Mouse (Mus musculus) lung, postnatal 4 days (tissue): ENCODE measurements around the gene Olfml3.

Experiments
- DNase-seq, 2 experiments: peaks; one replicate each; pipeline ENCODE4 v3.0.0; 2021

The Olfml3 gene

DNA sequence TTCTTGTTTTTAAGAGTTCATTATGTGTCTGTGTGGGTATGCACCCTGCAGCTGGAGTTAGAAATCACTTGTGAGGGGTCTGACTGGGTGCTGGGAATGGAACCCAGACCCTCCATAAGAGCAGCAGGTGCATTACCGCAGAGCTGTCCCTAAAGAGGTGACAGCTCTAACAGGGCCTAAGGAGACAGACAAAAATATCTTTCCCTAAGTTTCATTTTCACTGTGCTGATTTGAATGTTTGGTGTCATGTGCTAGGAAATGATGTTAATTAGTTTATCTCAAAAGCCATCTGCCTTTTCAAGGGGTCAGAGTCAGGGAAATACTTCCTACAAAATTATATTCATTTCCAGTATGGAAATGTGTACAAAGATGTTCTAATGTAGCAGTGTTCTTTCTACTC, 1.5 kb upstream of the Olfml3 start, which contains the start of gene Gm10964:
Gene Gm10964 (plus strand): TSS at position 38 of the 400 bp plus-strand sequence.
- DNase-seq, result no peak

DNA sequence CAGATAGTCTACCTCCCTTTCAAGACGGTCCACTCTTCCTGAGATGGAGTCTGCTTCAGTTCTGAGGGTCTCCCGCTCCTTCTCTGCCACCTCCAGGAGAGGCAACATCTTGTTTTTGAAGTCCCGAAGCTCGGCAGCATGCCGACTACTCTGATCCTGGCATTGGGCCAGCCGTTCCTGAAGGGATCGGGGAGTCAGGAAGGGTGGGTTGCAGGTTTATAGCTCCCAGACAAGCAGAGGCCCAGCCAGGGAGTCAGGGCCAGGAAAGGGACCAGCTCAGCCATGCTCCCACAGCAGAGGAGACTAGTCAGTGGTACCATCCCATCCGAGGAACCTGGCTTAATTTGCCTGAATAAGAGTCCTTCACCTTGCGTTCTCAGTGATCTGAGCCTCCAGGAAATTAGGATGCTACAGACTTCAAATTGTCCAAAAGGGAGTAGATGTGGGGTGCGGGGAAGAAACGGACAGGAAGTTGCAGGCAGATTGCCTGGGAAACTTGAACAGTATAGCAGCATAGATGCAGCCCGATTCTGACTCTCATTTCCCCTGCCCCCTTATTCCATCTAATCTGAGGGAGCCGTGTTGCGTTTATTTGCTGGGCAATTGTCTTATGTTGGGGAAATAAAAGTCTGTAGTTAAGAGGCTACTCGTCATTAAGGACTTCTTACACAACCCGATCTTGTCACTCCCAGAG, 593 bp downstream of the Olfml3 start:
- DNase-seq, result peak; percentile 70 to 74

DNA sequence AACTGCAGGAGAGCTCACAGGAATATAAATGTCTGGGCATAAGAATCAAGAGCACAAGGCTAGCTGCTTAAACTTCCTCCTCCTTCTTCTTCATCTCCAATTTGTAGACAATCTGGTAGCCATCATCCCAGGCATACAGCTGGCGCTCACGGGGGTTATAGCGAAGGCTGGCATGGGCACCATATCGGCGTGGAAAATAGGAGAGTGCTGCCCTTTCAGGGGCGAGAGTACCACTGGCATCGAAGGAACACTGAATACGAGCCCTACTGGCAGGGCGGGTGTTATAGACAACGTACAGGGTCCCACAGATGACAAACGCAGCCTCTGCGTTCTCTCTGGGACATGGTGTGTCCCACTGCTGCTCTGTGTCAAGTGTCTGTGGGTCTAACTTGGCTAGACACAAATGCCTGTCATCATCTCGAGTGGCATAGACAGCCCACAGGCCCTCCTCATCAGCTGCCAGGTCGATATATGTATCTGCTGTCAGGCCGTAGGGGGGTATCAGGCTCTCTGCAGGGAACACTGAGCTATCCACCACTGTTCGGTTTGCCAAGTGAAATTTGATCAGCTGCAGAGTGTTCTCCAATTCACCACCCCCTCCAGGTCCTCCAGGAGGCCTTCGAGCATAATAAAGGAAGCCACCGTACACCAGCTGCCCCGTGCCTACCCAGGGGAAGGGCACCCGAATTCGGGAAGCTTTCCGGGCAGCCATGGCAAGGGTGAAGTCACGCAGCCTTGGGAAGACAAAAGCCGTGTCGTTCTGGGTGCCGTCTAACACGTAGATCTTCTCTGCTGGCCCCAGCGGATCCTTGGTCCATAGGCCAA, 1.8 kb downstream of the Olfml3 start:
- DNase-seq, result peak in 1 of 2 experiments; percentile 17

DNA sequence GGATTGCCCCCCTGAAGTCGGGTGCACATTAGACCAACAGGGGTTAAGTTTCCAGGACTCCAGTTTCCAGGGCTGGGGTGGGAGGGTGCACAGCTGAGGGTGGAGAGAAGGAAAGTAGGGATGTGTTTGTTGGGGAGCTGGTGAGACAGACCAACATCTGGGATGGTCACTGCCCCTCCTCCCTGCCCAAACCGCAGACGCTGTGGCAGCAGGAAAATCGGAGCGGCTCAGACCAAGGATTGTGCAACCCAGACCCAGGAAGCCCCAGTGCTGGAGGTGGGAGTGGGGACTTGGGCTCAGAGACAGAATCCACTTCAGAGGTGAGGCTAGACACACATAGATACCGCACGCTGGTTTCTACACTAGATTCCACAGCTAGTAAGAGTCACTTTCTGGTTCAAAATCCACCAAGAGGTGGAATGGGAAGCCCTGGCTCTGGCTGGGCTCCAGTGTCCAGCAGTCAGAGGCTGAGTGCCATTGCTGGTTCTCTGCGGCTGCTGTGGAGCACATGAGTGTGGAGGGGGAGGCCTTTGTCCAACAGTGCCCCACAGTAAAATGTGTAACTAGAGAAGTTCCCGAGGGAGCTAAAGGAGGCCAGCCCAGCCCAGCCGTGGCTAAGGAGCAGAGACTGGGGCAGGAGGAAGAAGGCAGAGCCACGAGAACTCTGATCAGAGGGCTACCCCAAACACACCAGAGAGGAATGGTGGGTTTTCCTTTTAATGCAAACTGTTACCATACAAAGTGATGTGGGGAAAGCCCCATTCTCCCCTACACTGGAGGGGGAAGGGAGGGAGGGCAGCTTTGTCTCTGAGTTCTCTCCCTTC, 2.9 kb downstream of the Olfml3 start:
- peak; percentile 58 to 75 for DNase-seq

DNA sequence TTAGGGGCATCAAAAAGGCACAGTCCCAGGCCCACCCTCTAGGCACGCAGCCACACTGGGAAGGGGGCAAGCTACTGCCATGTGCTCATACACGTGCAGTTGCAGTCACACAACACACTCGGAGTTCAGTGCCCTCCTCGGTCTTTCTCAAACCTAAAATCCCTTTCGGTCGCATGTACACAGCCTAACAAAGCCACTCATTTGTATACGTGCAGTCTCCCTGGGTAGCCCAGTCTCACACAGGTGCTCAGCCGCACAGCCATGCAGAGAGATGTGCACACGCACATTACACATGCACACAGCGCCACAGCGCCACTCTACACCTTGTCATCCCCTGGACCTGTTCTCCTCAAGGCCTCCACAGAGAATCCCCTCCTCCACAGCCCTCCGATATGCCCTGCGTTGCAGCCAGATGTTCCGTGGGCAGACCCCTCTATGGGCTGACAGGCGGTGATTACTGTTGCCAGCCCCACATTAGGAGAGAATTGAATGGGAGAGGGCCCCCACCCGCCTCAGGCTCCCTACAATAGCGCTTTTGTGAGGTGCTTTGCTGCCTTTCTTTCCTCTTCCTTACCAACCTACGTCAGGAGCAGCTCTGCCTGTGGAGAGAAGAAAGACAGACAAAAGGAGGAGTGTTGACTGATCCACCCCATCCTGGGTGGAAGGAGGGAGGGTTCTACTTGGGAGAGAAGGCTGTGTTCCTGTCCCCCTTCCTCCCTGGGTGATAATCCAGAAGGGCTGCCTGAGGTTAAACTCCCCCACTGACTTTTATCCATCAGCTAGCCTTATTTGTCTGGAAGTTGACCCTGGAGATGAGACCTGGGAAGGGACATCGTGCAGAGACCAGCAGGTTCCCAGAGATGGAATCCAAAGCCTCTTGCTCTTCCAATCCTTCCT, 3.8 kb downstream of the Olfml3 start:
- no peak for DNase-seq

DNA sequence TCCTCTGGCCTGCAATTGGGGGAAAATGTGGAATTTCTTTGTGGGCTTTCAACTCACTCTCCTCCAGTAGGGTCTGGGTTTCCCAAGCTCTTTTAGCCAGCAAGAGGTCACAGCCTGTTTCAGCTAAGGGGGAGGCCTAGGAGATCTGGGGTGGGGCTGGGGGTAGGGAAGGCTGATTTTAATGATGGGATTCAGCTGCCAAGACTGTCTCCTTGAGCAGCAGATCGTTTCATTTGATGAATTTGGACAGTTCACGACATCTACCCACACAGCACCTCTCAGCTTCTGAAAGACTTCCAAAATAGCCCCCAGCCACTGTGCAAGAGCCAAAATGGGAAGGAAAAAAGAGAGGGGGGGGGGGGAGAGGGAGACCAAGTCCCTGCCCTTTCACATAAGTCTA, 4.6 kb downstream of the Olfml3 start:
- DNase-seq, result no peak

DNA sequence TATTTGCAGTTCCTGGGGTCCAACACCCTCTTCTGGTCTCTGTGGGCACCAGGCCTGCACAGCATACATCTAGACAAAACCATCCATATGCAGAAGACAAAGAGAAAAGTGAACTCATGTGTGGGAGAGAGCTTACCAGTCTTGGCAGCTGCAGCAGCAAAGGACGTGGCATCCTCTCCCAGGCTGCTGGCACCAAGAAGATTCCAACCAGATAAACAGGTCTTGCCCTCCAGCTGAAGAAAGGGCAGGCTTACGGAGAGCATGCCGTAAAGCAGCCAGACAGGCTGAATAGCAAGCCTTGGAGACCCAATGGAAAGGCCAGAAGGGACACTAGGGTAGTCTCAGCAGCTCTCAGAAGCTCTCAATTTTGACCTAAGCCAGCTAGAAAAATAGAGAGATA, 5.7 kb downstream of the Olfml3 start:
- no peak for DNase-seq

DNA sequence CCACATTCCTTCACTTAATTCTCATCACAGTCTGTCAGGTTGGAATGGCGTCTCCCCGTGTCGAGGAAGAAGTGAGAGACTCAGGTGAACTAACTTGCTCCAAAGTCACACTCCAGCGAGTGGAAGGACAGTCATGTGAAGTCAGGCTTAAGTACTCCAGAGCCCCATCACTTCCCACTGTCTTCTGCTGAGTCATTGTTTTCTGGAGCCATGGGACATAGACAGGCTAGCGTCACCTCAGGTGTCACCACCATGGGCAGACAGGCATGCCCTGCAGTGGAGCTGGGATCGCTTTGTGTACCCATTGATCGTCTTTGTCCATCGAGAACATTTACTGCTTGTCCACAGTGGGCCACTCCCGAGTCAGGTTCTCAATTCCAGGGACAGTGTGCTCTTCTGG, 8.0 kb downstream of the Olfml3 start:
- no peak for DNase-seq

DNA sequence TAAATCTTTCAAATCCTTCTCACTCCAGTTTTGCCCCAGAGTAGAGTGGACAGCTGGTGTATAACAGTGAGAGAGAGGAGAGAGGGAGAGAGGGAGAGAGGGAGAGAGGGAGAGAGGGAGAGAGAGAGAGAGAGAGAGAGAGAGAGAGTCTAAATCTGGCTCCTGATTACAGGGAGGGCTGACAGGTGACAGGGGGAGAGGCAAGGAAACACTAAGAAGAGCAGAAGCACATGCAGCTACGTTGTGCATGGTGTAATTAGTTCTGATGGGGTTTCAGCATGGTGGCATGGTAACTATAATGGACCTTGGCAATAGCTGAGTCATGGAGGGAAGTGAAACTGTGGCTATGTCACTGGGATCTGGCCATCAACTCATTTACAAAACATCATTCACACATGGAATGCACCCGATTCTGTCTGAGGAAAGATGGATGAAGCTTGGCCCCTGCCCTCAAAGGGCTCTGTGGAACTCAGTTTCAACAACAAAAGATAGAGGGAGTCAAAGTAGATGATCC, 9.9 kb downstream of the Olfml3 start:
- no peak for DNase-seq

DNA sequence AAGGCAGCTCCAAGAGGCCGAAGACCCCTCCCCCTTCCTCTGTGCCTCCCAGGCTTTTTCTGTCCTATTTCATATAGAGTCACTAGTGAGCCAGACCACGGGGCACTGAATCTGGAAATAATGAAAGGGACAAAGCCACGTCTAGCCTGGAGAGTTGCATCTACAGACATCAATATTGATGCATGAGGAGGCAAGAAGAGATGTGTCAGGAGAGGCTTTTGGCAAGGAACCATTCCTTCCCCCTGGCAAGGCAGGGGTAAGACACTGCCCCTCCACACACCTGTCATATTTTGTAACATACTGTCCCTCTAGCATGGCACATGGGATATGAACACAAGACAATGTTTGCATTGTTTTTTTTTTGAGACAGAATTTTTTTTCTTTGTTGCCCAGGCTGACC, 11.2 kb downstream of the Olfml3 start:
- DNase-seq, result no peak

DNA sequence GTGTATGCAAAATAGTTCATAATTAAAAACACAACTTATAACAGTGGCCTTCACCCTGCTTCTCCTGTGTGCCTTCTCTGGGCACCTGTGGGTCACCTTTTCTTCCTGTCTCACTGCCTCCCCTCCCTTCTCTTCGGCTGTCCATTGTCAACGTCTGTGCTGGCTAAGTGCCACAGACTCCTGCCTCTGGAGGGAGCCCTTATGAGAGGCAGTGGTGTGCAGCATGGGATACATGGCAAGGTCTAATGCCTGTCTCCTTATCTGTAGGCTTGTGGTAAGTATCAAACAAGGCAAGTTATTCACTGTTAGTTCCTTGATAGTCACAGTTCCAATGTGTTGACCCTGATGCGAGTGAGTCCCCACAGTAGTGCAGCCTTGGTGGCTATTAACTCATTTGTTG, 13.7 kb downstream of the Olfml3 start:
- no peak for DNase-seq

DNA sequence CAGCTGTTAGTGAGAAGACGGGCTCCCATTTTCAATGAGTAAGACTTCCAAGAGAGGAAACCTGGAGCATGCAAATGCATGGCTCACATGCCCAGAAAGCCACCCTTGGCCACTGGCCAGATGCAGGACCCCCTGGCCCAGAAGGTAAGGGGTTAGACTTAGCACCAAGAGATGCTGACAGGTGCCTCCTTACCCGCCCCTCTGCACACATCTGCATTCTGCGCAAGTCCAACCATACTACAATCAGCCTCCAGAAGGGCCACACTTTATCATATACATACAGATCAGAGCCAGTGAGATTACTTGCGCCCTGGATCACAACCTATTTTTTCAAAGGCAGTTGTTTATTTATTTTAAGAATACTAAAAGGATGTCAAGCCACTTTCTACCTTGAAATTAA, 19.1 kb downstream of the Olfml3 start:
- no peak for DNase-seq

DNA sequence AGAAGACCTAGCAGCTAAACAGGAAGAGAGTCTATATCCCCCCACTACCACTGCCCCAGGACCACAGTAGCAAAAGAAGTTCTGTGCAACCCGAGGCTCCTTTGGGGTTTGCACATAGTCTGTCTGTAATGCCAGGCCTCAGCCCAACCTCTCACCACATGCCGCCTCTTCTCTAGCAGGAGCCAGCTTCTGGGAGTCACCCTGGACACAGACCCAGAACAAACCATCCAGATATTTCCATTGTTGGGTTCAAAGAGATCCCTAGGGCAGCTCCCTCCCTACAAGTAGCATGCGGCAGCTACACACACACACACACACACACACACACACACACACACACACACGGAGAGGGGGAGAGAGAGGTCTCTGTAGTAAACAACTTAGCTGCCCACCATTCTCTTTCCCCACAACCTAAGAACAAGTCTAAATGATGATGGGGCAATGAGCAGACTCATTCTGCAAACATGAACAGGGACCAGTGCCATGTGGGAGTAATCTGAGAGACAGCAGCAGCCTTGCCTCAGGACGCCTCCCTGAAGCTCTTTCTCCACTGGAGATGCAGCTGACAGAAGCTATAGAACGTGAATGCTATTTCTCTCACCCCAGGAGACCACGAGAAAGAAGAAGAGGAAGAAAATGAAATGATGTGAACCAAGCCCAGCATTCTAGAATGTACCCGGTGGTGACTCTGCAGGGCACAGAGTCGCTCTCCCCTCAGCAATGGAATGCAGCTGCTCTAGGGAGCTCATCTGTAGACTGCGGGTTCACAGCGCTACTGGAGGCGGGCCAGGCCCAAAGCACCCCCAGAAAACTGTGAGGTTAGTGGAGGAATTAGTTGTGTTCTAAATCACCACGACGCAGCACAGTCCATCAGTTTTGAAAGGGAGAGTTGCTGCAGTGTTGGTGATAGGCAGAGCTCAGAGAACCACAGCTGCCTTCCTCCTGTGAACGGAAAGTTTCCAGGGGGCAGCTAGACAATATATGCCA, 20.7 kb downstream of the Olfml3 start:
- peak in 1 of 2 experiments; percentile 33 for DNase-seq

DNA sequence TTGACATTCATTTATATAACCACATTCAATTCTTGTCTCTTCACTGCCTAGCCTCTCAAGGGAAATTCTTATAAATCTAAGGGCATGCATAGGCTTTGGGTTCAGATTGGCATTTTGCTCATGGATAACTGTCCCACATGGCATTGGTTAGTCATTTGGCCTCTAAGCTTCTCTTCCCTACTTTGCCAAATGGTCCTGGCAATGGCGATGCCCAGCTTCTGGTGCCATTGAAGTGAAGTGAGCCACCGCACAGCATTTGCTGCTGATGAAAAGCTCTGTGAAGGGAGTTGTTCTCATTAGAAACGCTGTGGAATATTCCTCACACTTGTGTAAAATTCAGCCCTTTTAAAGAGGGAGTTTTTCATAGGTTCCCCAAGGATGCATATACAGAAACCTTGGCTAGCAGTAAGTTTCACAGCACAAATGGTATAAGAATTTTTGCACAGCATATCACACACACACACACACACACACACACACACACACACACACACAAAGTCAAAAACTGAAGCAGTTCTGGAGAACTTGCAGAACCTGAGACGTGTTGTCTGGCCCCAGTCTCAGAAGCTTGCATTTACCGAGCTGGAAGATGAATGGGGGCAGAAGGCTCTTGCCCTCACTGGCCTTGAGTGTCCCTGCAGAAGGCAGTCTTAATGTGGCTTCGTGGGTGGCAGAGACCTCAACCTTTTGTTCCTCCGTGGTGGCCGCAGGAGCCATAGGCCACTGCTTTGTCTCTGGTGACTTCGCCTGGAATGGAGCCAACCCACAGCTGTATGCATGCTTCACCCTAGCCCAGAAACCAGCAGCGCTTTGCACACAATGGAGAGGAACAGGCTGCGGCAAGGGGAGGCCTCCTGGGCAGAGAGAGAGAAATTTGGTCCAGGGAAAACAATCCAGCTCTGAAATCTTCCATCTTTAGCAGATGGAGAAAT, 21.8 kb downstream of the Olfml3 start:
- peak; percentile 60 to 70 for DNase-seq

DNA sequence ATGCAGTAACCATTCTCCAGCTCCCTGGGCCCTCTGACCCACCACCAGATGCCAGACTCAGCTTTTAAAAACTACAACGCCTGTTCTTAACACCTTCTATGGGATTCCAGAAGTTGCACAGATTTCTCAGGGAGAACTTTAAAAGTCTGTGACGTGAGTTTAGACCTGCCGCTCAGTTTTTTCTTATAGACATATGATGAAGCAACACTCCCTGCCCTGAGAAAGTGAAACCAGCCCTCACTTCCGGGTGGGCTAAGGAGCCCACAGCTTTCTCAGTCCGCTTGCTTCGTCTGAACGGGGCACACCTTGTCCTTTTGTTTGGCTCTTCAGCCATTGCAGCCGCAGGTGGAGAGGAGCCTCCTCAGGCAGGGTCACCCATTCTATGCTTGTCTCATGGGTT, 22.9 kb downstream of the Olfml3 start:
- DNase-seq, result no peak

DNA sequence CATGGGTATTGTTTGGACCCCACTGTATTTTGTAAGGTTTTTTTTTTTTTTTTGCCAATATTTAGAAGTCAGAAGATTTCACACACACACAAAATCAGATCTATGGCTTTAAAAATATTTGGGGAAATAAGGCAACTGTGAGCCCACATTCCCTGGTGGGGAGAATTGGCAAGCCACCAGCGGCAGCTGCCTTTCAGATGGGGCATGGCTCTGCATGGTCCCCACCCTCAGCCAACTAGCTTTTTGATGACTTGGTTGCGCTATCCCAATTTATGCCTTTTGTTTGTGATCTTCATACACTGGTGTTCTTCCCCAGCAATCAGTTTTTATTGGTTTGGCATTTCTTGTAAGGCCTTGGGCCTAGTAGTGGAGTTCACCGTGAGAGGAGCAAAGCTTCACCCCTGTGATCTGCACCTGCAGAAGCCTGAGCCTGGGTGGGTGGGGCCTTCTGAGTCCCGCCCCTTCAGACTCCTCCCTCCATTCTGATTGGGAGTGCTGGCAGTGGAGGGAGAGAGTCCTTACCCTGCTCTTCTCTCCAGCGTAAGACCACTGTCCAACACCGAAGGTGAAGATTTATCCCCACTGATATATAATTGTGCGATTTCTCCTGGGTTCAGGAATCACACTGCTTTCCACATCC, 23.4 kb downstream of the Olfml3 start:
- DNase-seq, result no peak

DNA sequence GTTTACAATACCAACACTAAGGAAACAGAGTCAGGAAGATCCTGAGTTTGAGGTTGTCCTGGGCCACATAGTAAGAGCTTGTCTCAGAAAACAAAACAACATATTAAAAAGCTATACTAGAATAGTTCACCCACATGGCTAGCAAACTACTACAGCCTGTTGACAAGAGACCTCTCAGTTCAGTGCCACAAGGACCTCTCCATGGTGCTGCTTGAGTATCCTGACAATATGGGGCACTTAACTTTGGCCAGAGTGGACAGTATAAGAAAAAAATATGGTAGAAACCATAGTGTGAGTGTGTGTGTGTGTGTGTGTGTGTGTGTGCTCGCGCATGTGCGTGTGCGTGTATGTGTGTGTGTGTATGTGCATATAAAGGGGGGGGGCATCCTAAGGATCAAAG, 25.6 kb downstream of the Olfml3 start:
- DNase-seq, result no peak

DNA sequence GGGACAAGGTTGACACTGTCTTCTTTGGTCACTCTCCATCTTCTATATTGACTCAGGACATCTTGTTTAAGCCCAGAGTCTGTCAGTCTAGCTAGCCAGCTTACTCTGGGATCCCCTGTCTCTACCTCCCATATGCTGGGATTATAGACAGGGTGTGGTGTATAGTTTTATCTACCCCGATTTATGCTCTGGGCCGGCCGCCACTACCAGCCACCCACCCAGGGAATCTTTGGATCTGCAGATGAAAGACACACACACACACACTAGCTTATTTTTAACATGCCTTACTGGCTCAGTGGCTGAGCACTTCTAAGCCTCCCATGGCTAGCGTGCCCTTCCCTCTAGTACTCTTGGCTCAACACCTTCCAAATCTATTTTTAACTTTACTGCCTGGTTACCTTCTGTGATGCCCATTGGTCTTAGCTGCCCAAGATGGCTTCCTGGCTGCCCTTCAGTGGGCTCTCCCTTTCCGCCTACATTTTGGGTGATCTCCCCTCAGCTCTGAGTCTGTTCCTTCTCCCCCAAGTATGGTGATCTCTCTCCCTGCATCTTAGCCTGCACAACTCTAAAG, 28.2 kb downstream of the Olfml3 start:
- no peak for DNase-seq

DNA sequence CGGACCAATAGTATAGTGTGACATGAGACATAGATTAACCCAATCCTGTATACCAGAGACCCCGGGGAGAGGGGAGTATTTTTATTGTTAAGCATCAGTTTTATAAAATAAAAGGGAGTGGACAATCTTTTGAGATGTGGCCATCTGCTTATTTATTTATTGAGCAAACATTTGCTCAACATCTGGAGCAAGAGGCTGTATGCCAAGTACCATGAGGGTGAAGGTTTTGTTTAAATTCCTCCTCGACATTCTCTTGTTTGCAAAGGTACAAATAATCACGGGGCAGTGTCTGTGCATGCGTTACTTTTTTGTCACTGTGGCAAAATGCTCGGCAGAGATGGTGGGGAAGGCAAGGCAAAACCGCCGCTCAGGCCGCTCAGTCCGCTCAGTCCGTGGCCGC, 32.4 kb downstream of the Olfml3 start:
- DNase-seq, result no peak
